Mouse (Mus musculus): ENCODE measurements around the gene Nr1d2.

DNA sequence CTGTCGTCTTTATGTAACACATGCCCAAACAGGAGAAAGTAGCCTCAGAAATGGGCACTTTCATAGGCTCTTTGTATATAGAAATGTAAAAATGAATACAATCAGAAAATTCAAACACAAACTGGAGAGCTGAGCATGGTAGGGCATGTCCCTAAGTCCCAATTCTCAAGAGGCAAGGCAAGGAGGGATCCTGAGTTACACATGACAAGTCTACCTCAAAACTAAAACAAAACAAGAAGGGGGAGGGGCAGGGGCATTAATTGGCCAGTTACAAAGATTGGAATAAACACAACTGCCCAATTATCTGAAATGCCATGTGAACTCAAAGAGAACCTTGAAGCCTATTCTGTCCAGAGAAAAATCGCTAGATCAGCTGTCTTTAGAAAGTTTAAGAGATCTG, 5.9 kb downstream of the Nr1d2 start:
- TF ChIP-seq POLR2A (IDR thresholded peaks at IDR 0.05; ENCODE audit: control insufficient read depth, low read depth, low read length) (no peak), CTCF (IDR thresholded peaks at IDR 0.05; ENCODE audit: control insufficient read depth, insufficient read depth, insufficient replicate concordance, low read depth, low read length) (no peak)

Measured in testis, adult 2 months (tissue).